Mouse (Mus musculus) neural tube, embryonic 13.5 days (tissue): ENCODE data around the gene Strip1. TPM values are rescaled to one million over a fixed set of nuclear protein-coding genes. Genes with fewer than 3 reads are reported as not detected.

Experiments
- ATAC-seq: fragments of 200-750 bp; cut with Nextera tagmentation; 2 replicates; pipeline ENCODE4 v1.8.0; 2017; ENCODE audit warnings: low read depth, mild to moderate bottlenecking, moderate TSS enrichment, moderate library complexity
- H3K27ac ChIP-seq: fragments of 300-500 bp; sonication (generic); replicated peaks from 2 replicates; pipeline ENCODE4 v1.5.1; 2015; ENCODE audit warnings: moderate library complexity, mild to moderate bottlenecking, inconsistent platforms
- H3K27me3 ChIP-seq: fragments of 300-500 bp; sonication (generic); 2 replicates; pipeline ENCODE4 v1.6.1; 2015; ENCODE audit warnings: mild to moderate bottlenecking, inconsistent platforms
- H3K36me3 ChIP-seq: fragments of 300-500 bp; sonication (generic); 2 replicates; pipeline ENCODE4 v1.6.1; 2015; ENCODE audit warnings: mild to moderate bottlenecking, inconsistent platforms
- H3K4me1 ChIP-seq: fragments of 300-500 bp; sonication (generic); replicated peaks from 2 replicates; pipeline ENCODE4 v1.6.1; 2015; ENCODE audit warnings: inconsistent platforms
- H3K4me2 ChIP-seq: fragments of 300-500 bp; sonication (generic); 2 replicates; pipeline ENCODE4 v1.6.1; 2015; ENCODE audit warnings: inconsistent platforms, mild to moderate bottlenecking, moderate library complexity
- H3K4me3 ChIP-seq: fragments of 300-500 bp; sonication (generic); 2 replicates; pipeline ENCODE4 v1.5.1; 2015; ENCODE audit warnings: mild to moderate bottlenecking, inconsistent platforms
- H3K9ac ChIP-seq: fragments of 300-500 bp; sonication (generic); 2 replicates; pipeline ENCODE4 v1.6.1; 2015; ENCODE audit warnings: moderate library complexity, mild to moderate bottlenecking, inconsistent platforms
- H3K9me3 ChIP-seq: fragments of 300-500 bp; sonication (generic); 2 replicates; pipeline ENCODE4 v1.6.1; 2016; ENCODE audit warnings: inconsistent platforms
- WGBS: fragments of 180-500 bp; shearing (Covaris S2); methylation state at CpG from one replicate; pipeline ENCODE4 v1.1.7; 2015; 5-methylcytosine and 5-hydroxymethylcytosine counted together
- polyA plus RNA-seq: library from polyadenylated mRNA; unstranded; fragments of >200 nt; fragmentation: Nextera tagmentation; extraction: Ambion mirVana; gene quantifications from 2 replicates; pipeline ENCODE4 v1.2.1, GENCODE M21; 2015

Gene Strip1
- polyA plus RNA-seq, 1 experiment from 2014 or later: 133 TPM

- H3K36me3 ChIP-seq: no peaks in the 10 kb centered on the region
Observed at GRCm38 (mm10) chr3:107562591-107562990, 68.9 kb downstream of the Strip1 start.

More at GRCm38 (mm10) chr3:107562591-107562990, 68.9 kb downstream of the Strip1 start:
- Histone ChIP-seq H3K4me2 (no peak overlapping the region), H3K4me3 (no peak overlapping the region), H3K4me1 (peaks cover 5% of the 10 kb centered on the region; the same call in 1 of the 2 replicates), H3K9ac (no peak overlapping the region), H3K9me3 (no peaks in the 10 kb centered on the region), H3K27me3 (peaks cover 19% of the 10 kb centered on the region; the same call in 1 of the 2 replicates), H3K27ac (no peak overlapping the region)
- ATAC-seq: no peak
- WGBS: 58% methylated on average over 4 of the region's 4 CpGs

Other genes with a start within 250 kb of the Strip1 start
- gene Kcnc4, start 172.1 kb downstream of the Strip1 start, polyA plus RNA-seq: 1.8 TPM in 2 replicates
- 8.1 and 8.7 TPM in 2 replicates for gene Slc6a17, start 113.7 kb downstream of the Strip1 start, polyA plus RNA-seq
- not detected in 2 replicates for gene Ubl4b, start 76.6 kb downstream of the Strip1 start, polyA plus RNA-seq
- gene Alx3, start 36.7 kb downstream of the Strip1 start, polyA plus RNA-seq: 0.58 TPM in 1 of 2 replicates, not detected in the other
- gene Gm10961, start 372 bp downstream of the Strip1 start, polyA plus RNA-seq: not detected in 2 replicates
- 100 and 109 TPM in 2 replicates for gene Ahcyl1, start 64.9 kb upstream of the Strip1 start, polyA plus RNA-seq
- gene Csf1, start 128.8 kb upstream of the Strip1 start, polyA plus RNA-seq: 7.9 and 8.4 TPM in 2 replicates
- not detected in 2 replicates for gene Eps8l3, start 245.5 kb upstream of the Strip1 start, polyA plus RNA-seq